Mouse (Mus musculus) C2C12 (cell line): ENCODE results near the gene Tmem240. TPM values are rescaled to one million over a fixed set of nuclear protein-coding genes. Genes with fewer than 3 reads are reported as not detected.

Source experiments
- H3K27me3 ChIP-seq: one replicate; pipeline ENCODE4 v1.6.1; 2011; ENCODE audit not compliant: control insufficient read depth, insufficient read depth, insufficient read length
- H3K36me3 ChIP-seq: one replicate; pipeline ENCODE4 v1.6.1; 2011; ENCODE audit not compliant: control insufficient read depth, insufficient read depth
- H3K4me3 ChIP-seq: one replicate; pipeline ENCODE4 v1.5.1; 2011; ENCODE audit warnings: mild to moderate bottlenecking, control low read depth; ENCODE audit not compliant: poor library complexity, insufficient read depth, severe bottlenecking
- H3K79me2 ChIP-seq: one replicate; pipeline ENCODE4 v1.6.1; 2011; ENCODE audit not compliant: control insufficient read depth, insufficient read depth
- H3K79me3 ChIP-seq: one replicate; pipeline ENCODE4 v1.6.1; 2011; ENCODE audit warnings: low read depth, control low read depth
- H3ac ChIP-seq: one replicate; pipeline ENCODE3; 2011; ENCODE audit warnings: low read depth; ENCODE audit not compliant: control insufficient read depth, insufficient read length
- CEBPB ChIP-seq: IDR thresholded peaks from one replicate; pipeline ENCODE4 v1.6.1; 2011; ENCODE audit warnings: low read depth, mild to moderate bottlenecking, control low read depth, moderate library complexity
- CTCF ChIP-seq: IDR thresholded peaks from one replicate; pipeline ENCODE4 v1.5.1; 2011; ENCODE audit not compliant: control insufficient read depth, insufficient read depth, insufficient read length
- FOSL1 ChIP-seq: IDR thresholded peaks from one replicate; pipeline ENCODE4 v1.8.0; 2011; ENCODE audit warnings: mild to moderate bottlenecking, low read length; ENCODE audit not compliant: poor library complexity, insufficient read depth, severe bottlenecking
- MAX ChIP-seq: IDR thresholded peaks from one replicate; pipeline ENCODE4 v1.6.1; 2011; ENCODE audit warnings: mild to moderate bottlenecking, control low read depth
- MYOD1 ChIP-seq: IDR thresholded peaks from one replicate; pipeline ENCODE4 v1.6.1; 2011; ENCODE audit warnings: low read depth; ENCODE audit not compliant: control insufficient read depth, insufficient read length
- MYOG ChIP-seq: IDR thresholded peaks from one replicate; pipeline ENCODE4 v1.6.1; 2011; ENCODE audit not compliant: control insufficient read depth, insufficient read length; ENCODE audit errors: extremely low read depth
- USF1 ChIP-seq: IDR thresholded peaks from one replicate; pipeline ENCODE4 v1.6.1; 2011; ENCODE audit warnings: low read depth, mild to moderate bottlenecking, control low read depth, moderate library complexity
- polyA plus RNA-seq: library from polyadenylated mRNA; unstranded; fragments of >200 nt; fragmentation: generic; extraction: Trizol; gene quantifications from one replicate; pipeline ENCODE4 v1.2.1, GENCODE M21; 2012; ENCODE audit warnings: missing spikeins

Gene Tmem240
- polyA plus RNA-seq, 1 experiment: 0.39 TPM

DNA sequence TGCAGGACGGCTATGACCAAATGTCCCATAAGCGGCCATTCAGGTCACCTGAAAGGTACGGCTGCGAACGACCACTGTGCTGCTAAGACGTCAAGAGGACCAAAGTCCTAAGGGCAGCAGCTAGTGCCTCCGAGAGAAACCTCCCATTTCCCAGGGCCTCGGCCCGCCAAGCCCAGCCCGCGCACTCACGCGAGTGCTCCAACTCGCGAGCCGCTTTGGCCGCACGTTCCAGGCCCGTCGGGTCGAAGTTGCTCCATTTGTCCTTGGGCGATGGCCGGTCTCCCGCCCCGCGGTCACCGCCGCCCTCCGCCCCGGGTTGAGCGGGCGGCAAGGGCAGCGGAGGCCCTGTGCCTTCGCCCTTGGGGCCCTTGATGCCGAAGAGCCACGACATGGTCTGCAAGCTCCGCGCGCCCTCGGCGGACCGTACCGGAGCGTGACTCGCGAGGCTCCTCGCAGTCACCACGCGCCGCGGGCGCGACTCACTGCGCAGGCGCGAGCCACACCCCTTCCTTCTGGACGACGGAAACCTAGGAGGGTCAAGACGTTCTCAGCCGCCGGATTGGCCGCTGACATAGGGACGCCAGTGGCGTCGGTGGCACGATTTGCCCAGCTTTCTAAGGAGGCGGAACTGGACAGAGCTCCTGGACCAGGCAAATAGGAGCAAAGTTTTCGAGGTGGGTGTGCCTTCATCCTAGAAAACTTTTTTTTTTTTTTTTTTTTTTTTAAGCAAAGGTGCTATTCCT lies 26.2 kb downstream of the Tmem240 start, which contains the start of gene Atad3a:
Gene Atad3a, minus strand, starts transcription at position 481 of the 743 bp plus-strand sequence.
- Histone ChIP-seq H3K36me3 (peaks cover 34% of the 10 kb centered on the region), H3K4me3 (peak within 1 kb of the TSS; percentile 88), H3K79me3 (peaks cover 38% of the 10 kb centered on the region), H3ac (peak within 1 kb of the TSS; percentile 97), H3K79me2 (peaks cover 61% of the 10 kb centered on the region), H3K27me3 (no peaks in the 10 kb centered on the region)
- TF ChIP-seq MAX (peak; percentile 97), USF1 (no peak), CTCF (no peak)

- H3ac ChIP-seq: peak overlapping the region; percentile 68
- H3K36me3 ChIP-seq: peaks cover 27% of the 10 kb centered on the region
- TF ChIP-seq FOSL1 (no peak), CTCF (no peak), MAX (no peak), MYOD1 (no peak), MYOG (no peak), USF1 (no peak), CEBPB (no peak)
- no peaks in the 10 kb centered on the region for H3K27me3 ChIP-seq
- H3K4me3 ChIP-seq: peak overlapping the region; percentile 88
- H3K79me2 ChIP-seq: peaks cover 54% of the 10 kb centered on the region
- H3K79me3 ChIP-seq: peaks cover 37% of the 10 kb centered on the region
Measured at GRCm38 (mm10) chr4:155761356-155762099, 26.9 kb downstream of the Tmem240 start.

GRCm38 (mm10) chr4:155762357-155762756 lies 27.8 kb downstream of the Tmem240 start:
- Histone ChIP-seq H3K79me3 (peaks cover 32% of the 10 kb centered on the region), H3K27me3 (no peaks in the 10 kb centered on the region), H3ac (no peak overlapping the region), H3K36me3 (peaks cover 18% of the 10 kb centered on the region), H3K79me2 (peaks cover 45% of the 10 kb centered on the region), H3K4me3 (no peak overlapping the region)
- TF ChIP-seq MYOG (no peak), CTCF (no peak), MAX (no peak), MYOD1 (no peak), USF1 (no peak), CEBPB (no peak), FOSL1 (no peak)

- H3K79me2 ChIP-seq: no peaks in the 10 kb centered on the region
- H3K27me3 ChIP-seq: no peaks in the 10 kb centered on the region
- no peaks in the 10 kb centered on the region for H3K36me3 ChIP-seq
- TF ChIP-seq MAX (no peak), MYOG (no peak), MYOD1 (no peak), USF1 (no peak)
- no peaks in the 10 kb centered on the region for H3K79me3 ChIP-seq
- H3K4me3 ChIP-seq: peak overlapping the region; percentile 30
- peak overlapping the region; percentile 40 for H3ac ChIP-seq
Measured at GRCm38 (mm10) chr4:155769496-155769879, 34.9 kb downstream of the Tmem240 start.

DNA sequence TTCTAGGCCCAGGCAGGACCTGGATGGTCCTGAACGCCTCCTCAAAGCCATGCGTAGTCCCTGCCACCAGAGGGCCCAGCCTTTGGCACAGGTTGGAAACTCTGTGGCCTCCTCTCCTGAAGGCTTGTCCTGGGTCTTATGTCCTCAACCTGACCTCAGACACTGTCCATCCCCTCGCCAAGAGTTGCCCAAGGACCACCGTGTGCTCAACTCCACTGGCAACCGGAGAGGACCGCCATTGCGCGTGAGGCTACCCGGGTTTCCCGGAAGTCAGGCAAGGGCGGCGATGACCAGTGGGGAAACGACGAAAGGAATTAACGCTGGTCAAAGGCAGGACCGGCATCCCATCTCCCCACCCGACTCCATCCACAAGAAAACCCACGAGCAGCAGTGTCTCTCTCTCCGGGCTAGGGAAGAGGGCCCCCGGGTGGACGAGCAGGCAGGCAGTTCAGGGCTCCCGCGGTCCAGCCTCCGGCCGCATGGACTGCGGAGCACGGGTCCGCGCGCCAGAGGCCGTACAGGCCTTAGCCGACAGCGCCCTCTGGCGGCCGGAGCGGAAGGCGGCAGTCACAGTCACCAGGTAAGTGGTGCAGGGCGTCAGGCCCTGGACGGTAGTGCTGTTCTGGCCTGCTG lies 35.4 kb downstream of the Tmem240 start:
- H3K79me2 ChIP-seq: no peaks in the 10 kb centered on the region
- H3ac ChIP-seq: peak overlapping the region; percentile 72
- no peaks in the 10 kb centered on the region for H3K79me3 ChIP-seq
- peak overlapping the region; percentile 30 for H3K4me3 ChIP-seq
- TF ChIP-seq USF1: no peak
- no peak for TF ChIP-seq CEBPB
- peak; percentile 99 for TF ChIP-seq CTCF
- peak; percentile 67 for TF ChIP-seq MAX
- TF ChIP-seq MYOG: no peak
- TF ChIP-seq MYOD1: no peak
- no peak for TF ChIP-seq FOSL1
- H3K36me3 ChIP-seq: no peaks in the 10 kb centered on the region
- no peaks in the 10 kb centered on the region for H3K27me3 ChIP-seq
